Mouse (Mus musculus) mouse trophoblast stem cell (cell line): ENCODE data around the gene Orc5.
"Not testable (repeated sequence)": the region's sequence is repeated elsewhere in the genome, so short reads cannot be mapped to it uniquely, and the experiment has no call there.

Experiments used
- in situ Hi-C, 2 experiments: fragments of 300-500 bp; cut with MseI, MboI; formaldehyde crosslinking; loops; 2 replicates in 1 of 2; 3 replicates in 1 of 2; pipeline ENCODE4 v1.15.1; 2025

Orc5 gene

GRCm38 (mm10) chr5:22536695-22537094 is 13.5 kb downstream of the Orc5 start:
- in situ Hi-C loops = no loop called here

DNA sequence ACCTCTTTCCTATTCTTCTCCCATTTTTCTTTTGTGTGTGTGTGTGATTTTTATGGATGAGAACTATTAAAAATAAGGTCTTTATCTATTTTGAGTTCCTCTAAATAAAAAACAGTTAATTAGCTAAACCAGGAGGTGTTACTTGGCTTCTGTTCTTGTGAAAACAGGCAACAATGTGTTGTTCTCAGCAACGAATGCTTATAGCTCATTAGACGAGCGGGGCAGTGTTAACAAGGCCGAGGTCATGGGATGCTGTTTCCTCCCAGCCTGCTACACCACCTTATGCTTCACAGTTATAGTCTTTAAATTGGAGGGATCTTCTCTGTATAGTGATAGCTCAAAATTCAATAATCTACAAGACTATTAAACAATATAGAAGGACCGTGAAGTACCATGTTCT is 17.7 kb downstream of the Orc5 start:
- in situ Hi-C loops = no loop called here

- in situ Hi-C loops = no loop called here
These were observed 27.6 kb downstream of the Orc5 start for GRCm38 (mm10) chr5:22522612-22523011.

GRCm38 (mm10) chr5:22519708-22520107 is 30.5 kb downstream of the Orc5 start:
- in situ Hi-C loops = no loop called here

- in situ Hi-C loops = not testable (repeated sequence)
These were observed 34.5 kb downstream of the Orc5 start for GRCm38 (mm10) chr5:22515745-22516144.

- in situ Hi-C loops = not testable (repeated sequence)
These were observed 36.0 kb downstream of the Orc5 start for GRCm38 (mm10) chr5:22514231-22514630.

GRCm38 (mm10) chr5:22512579-22512978 is 37.6 kb downstream of the Orc5 start:
- in situ Hi-C loops = not testable (repeated sequence)

- in situ Hi-C loops = no loop called here
These were observed 38.4 kb downstream of the Orc5 start for GRCm38 (mm10) chr5:22511824-22512223.

GRCm38 (mm10) chr5:22508560-22508959 is 41.7 kb downstream of the Orc5 start:
- in situ Hi-C loops = no loop called here

- in situ Hi-C loops = no loop called here
These were observed 50.8 kb downstream of the Orc5 start for GRCm38 (mm10) chr5:22499437-22499836.

DNA sequence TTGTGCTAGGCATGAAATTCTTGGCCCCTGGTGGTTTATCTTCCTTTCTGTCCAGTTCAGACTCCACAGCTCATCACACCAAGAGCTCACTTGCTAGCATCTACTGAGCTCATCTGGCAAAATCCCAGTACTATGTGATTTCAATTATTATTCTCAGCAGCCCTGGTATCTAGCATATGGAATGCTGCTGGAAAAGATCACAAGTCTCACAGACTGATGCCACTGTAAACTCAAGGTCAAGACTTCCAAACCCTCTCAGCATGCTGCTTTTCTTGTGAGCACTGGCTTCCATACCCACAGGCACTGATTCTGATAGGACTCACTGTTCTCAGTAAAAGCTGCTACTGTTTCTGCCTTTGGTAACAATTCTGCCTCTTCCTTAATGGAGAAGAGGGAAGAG is 59.1 kb downstream of the Orc5 start:
- in situ Hi-C loops = no loop called here

DNA sequence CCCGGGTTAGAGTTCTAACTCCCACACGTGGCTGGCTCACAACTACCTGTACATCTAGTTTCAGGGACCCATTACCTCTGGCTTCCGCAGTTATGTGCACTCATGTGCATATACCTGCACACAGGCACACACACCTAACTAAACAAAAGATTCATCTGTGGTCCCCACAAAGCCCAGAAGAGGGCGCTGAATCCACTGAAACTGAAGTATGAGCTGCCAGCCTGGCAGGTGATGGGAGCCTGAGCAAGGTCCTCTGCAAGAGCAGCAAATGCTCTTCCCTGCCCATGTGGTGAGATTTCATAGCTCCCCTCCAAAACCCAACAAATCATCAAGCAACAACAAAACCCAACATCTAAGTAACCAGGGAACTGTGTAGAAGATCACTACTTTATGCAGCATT is 61.1 kb downstream of the Orc5 start:
- in situ Hi-C loops = no loop called here

GRCm38 (mm10) chr5:22486601-22487206 is 63.5 kb downstream of the Orc5 start:
- in situ Hi-C loops = no loop called here

GRCm38 (mm10) chr5:22485764-22486163 is 64.5 kb downstream of the Orc5 start:
- in situ Hi-C loops = no loop called here

- in situ Hi-C loops = no loop called here
These were observed 67.7 kb downstream of the Orc5 start for GRCm38 (mm10) chr5:22482567-22482966.

- in situ Hi-C loops = not testable (repeated sequence)
These were observed 77.8 kb downstream of the Orc5 start for GRCm38 (mm10) chr5:22472445-22472844.

- in situ Hi-C loops = no loop called here
These were observed 79.0 kb downstream of the Orc5 start for GRCm38 (mm10) chr5:22471243-22471642.

DNA sequence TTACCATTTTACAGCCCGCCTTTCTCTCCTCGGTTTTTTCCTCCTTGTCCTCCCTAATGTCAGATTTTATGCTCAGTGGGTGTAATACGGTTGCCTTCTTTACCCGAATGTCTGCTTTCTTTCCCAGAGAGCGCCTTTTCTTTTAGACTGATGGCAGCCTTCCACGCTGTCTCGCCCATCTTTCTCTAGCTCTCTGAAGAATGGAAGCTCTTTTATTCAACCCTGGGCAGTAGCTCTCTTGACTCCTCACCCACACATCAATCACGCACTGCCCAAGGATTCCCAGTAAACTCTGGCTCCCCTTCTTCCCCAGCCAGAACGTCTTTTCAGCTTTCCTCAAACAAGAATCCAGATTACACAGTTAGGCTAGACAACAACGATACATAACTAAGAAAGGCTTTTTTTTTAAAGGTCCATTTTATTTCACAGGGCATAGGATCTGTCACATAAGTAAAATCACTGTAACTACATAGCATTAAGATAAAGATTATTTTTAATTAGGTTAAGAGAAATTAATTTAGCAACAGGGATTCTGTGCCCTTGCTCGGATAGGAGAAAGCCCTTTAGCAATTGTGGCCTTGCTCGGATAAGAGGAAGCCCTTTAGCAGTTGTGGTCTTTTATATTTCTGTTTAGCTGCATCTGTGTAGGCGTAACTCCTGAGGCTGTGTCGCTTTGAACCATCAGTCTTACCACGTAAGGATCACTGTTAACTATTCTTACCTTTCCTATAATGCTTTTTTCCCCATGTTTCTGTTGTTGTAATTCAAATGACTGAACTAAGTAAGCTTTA is 97.2 kb downstream of the Orc5 start:
- in situ Hi-C loops = no loop called here

DNA sequence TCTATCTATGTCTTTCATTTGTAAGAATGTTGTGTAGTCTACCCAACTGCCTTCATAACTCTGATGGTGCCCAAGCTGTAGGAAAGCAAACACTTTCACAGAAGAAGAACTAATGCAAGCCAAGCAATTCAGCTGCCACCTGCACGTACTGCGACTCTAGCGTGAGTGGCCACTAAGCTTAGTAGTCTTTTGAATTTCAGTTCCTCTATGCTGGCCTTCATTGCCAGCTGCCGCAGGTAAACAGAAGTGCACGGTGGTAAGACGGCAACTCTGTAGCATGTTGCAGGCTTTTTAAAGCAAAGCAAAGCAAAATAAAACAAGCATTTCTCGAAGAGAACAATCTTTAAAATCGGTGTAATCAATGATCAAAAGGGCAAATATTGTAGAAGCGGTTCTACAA is 97.8 kb downstream of the Orc5 start:
- in situ Hi-C loops = no loop called here

DNA sequence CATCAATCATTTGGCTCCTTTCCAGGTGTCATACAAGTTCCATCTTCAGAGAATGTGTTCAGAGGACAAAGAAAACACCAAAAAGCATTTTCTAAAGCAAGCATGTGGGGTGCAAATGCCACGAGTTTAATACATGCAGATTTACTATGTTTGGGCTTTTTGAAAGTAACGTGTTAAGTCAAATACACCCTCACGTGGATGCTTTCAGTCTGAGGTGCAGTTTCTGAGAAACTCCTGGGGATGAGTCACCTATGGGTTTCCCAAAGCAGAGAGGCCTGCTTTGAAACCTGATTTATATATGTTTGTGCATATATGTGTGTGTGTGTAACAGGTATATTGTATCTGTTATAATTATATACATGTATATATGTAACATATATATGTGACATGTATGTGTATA is 98.5 kb downstream of the Orc5 start:
- in situ Hi-C loops = no loop called here

DNA sequence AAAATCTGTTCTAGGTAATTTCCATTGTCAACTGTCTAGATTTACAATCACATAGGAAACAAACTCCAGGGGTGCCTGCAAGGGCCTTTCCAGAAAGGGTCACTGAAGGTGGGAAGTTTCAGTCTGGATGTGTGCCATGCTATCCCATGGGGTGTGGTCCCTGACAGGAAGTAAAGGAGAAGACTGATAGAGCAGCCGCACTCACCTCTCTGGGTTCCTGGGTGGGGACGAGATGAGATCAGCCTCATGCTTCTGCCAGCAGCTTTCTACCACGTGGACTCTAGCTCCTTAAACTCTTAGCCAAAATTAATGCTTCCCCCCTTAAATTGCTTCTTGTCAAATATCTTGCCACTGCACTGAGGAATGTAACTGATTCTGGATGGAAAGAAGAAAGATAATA is 100.7 kb downstream of the Orc5 start:
- in situ Hi-C loops = no loop called here
